Mouse (Mus musculus) MEL (cell line): ENCODE measurements at regions not wholly inside any gene's neighbourhood (a gene's known extent, or its start where the extent isn't known, plus 50 kb on each side); places are given as distances from the start of the nearest gene placed in this dataset.

Experiments
- DNase-seq: peaks from one replicate; pipeline ENCODE4 v3.0.0; 2011; ENCODE audit warnings: low read depth, low spot score
- H3K27ac ChIP-seq: 2 replicates; pipeline ENCODE4 v1.5.1; 2012; ENCODE audit warnings: low read depth, mild to moderate bottlenecking, control low read depth, low read length, moderate library complexity; ENCODE audit not compliant: control insufficient read depth
- H3K27me3 ChIP-seq, 2 experiments: fragments of 150-350 bp in 1 of 2; sonication (generic) in 1 of 2; 2 replicates each; pipeline ENCODE4 v1.6.1; 2012; ENCODE audit warnings: low read length in 2 of 2, mild to moderate bottlenecking in 2 of 2, improper control_type of control experiment in 1 of 2, moderate library complexity in 1 of 2; ENCODE audit not compliant: insufficient read depth in 2 of 2, control insufficient read depth in 1 of 2
- H3K36me3 ChIP-seq, 2 experiments: 2 replicates each; pipeline ENCODE4 v1.6.1; 2012 to 2014; ENCODE audit warnings: low read length in 2 of 2, improper control_type of control experiment in 1 of 2, inconsistent platforms in 1 of 2, mild to moderate bottlenecking in 1 of 2; ENCODE audit not compliant: insufficient read depth in 2 of 2, control insufficient read depth in 1 of 2
- H3K4me1 ChIP-seq, 2 experiments: fragments of 150-350 bp in 1 of 2; sonication (generic) in 1 of 2; 2 replicates each; pipeline ENCODE4 v1.6.1; 2012; ENCODE audit warnings: low read length in 2 of 2, improper control_type of control experiment in 1 of 2, mild to moderate bottlenecking in 1 of 2; ENCODE audit not compliant: insufficient read depth in 2 of 2, control insufficient read depth in 1 of 2
- H3K4me3 ChIP-seq, 2 experiments: fragments of 150-350 bp in 1 of 2; sonication (generic) in 1 of 2; 2 replicates each; pipeline ENCODE4 v1.5.1; 2012; ENCODE audit warnings: low read depth in 2 of 2, low read length in 2 of 2, mild to moderate bottlenecking in 2 of 2, moderate library complexity in 2 of 2, control low read depth in 1 of 2, improper control_type of control experiment in 1 of 2; ENCODE audit not compliant: control insufficient read depth in 1 of 2, insufficient read depth in 1 of 2
- H3K79me2 ChIP-seq: 2 replicates; pipeline ENCODE4 v1.6.1; 2012; ENCODE audit warnings: mild to moderate bottlenecking, low read length, moderate library complexity; ENCODE audit not compliant: control insufficient read depth, poor library complexity, insufficient read depth
- H3K9ac ChIP-seq: 2 replicates; pipeline ENCODE4 v1.6.1; 2012; ENCODE audit warnings: low read depth, mild to moderate bottlenecking, control low read depth, low read length, moderate library complexity; ENCODE audit not compliant: control insufficient read depth, poor library complexity, severe bottlenecking
- H3K9me3 ChIP-seq: fragments of 150-350 bp; sonication (generic); replicated peaks from 2 replicates; pipeline ENCODE4 v1.6.1; 2012; ENCODE audit warnings: mild to moderate bottlenecking, low read length, improper control_type of control experiment, moderate library complexity; ENCODE audit not compliant: insufficient read depth
- BHLHE40 ChIP-seq: IDR thresholded peaks from 2 replicates; pipeline ENCODE4 v1.6.1; 2012; ENCODE audit warnings: low read depth, mild to moderate bottlenecking, inconsistent platforms, low read length, improper control_type of control experiment, borderline replicate concordance
- CHD2 ChIP-seq: IDR thresholded peaks from 2 replicates; pipeline ENCODE4 v1.6.1; 2011; ENCODE audit warnings: low read length, improper control_type of control experiment
- E2F4 ChIP-seq: IDR thresholded peaks from 2 replicates; pipeline ENCODE4 v1.6.1; 2011; ENCODE audit warnings: low read depth, low read length, improper control_type of control experiment, borderline replicate concordance
- ELF1 ChIP-seq: IDR thresholded peaks from 2 replicates; pipeline ENCODE4 v1.6.1; 2014; ENCODE audit warnings: low read depth, mild to moderate bottlenecking, inconsistent platforms, low read length, improper control_type of control experiment, moderate library complexity
- ETS1 ChIP-seq: IDR thresholded peaks from 2 replicates; pipeline ENCODE4 v1.6.1; 2012; ENCODE audit warnings: low read depth, mild to moderate bottlenecking, inconsistent platforms, low read length, improper control_type of control experiment, moderate library complexity
- GATA1 ChIP-seq: IDR thresholded peaks from 2 replicates; pipeline ENCODE4 v1.6.1; 2011; ENCODE audit warnings: low read depth, low read length, improper control_type of control experiment
- HCFC1 ChIP-seq: IDR thresholded peaks from 2 replicates; pipeline ENCODE4 v1.6.1; 2012; ENCODE audit warnings: low read depth, mild to moderate bottlenecking, inconsistent platforms, low read length, improper control_type of control experiment, moderate library complexity
- KAT2A ChIP-seq: conservative IDR thresholded peaks from 2 replicates; pipeline ENCODE4 v1.6.1; 2012; ENCODE audit warnings: low read depth, low read length, improper control_type of control experiment, inconsistent platforms
- MAFK ChIP-seq: IDR thresholded peaks from 2 replicates; pipeline ENCODE4 v1.6.1; 2011; ENCODE audit warnings: low read depth, mild to moderate bottlenecking, low read length, improper control_type of control experiment, borderline replicate concordance
- MAX ChIP-seq: IDR thresholded peaks from 2 replicates; pipeline ENCODE4 v1.6.1; 2011; ENCODE audit warnings: low read length, improper control_type of control experiment
- MAZ ChIP-seq: IDR thresholded peaks from 2 replicates; pipeline ENCODE4 v1.6.1; 2012; ENCODE audit warnings: low read depth, mild to moderate bottlenecking, inconsistent platforms, low read length, improper control_type of control experiment
- MEF2A ChIP-seq: IDR thresholded peaks from 2 replicates; pipeline ENCODE4 v1.6.1; 2014; ENCODE audit warnings: low read depth, mild to moderate bottlenecking, inconsistent platforms, low read length, improper control_type of control experiment; ENCODE audit not compliant: poor library complexity, insufficient replicate concordance, severe bottlenecking; ENCODE audit errors: extremely low read depth
- MXI1 ChIP-seq: IDR thresholded peaks from 2 replicates; pipeline ENCODE4 v1.6.1; 2011; ENCODE audit warnings: mild to moderate bottlenecking, low read depth, low read length, improper control_type of control experiment
- NELFE ChIP-seq: IDR thresholded peaks from 2 replicates; pipeline ENCODE4 v1.6.1; 2011; ENCODE audit warnings: low read depth, low read length, improper control_type of control experiment
- NRF1 ChIP-seq: IDR thresholded peaks from 2 replicates; pipeline ENCODE4 v1.6.1; 2014; ENCODE audit warnings: low read depth, mild to moderate bottlenecking, inconsistent platforms, low read length, improper control_type of control experiment, moderate library complexity; ENCODE audit not compliant: poor library complexity, insufficient read depth, severe bottlenecking
- POLR2A ChIP-seq, 2 experiments: IDR thresholded peaks; 2 replicates each; pipeline ENCODE4 v1.6.1; 2011 to 2012; ENCODE audit warnings: low read length in 2 of 2, mild to moderate bottlenecking in 2 of 2, control low read depth in 1 of 2, improper control_type of control experiment in 1 of 2, low read depth in 1 of 2, moderate library complexity in 1 of 2; ENCODE audit not compliant: control insufficient read depth in 1 of 2, insufficient read depth in 1 of 2, poor library complexity in 1 of 2
- POLR2AphosphoS5 ChIP-seq: IDR thresholded peaks from 2 replicates; pipeline ENCODE4 v1.6.1; 2012; ENCODE audit warnings: low read depth, borderline replicate concordance, mild to moderate bottlenecking, inconsistent platforms, low read length, moderate library complexity, mixed read lengths
- SIN3A ChIP-seq: IDR thresholded peaks from 2 replicates; pipeline ENCODE4 v1.6.1; 2012; ENCODE audit warnings: low read length, improper control_type of control experiment, inconsistent platforms
- TAL1 ChIP-seq: IDR thresholded peaks from 2 replicates; pipeline ENCODE4 v1.6.1; 2012; ENCODE audit warnings: mild to moderate bottlenecking, inconsistent platforms, low read length, moderate library complexity, mixed read lengths
- TCF12 ChIP-seq: IDR thresholded peaks from 2 replicates; pipeline ENCODE4 v1.6.1; 2014; ENCODE audit warnings: low read depth, mild to moderate bottlenecking, inconsistent platforms, low read length, improper control_type of control experiment, moderate library complexity
- UBTF ChIP-seq: IDR thresholded peaks from 2 replicates; pipeline ENCODE4 v1.6.1; 2012; ENCODE audit warnings: low read depth, mild to moderate bottlenecking, inconsistent platforms, low read length, improper control_type of control experiment, moderate library complexity, borderline replicate concordance; ENCODE audit not compliant: insufficient read depth
- USF1 ChIP-seq: IDR thresholded peaks from 2 replicates; pipeline ENCODE4 v1.6.1; 2014; ENCODE audit warnings: low read depth, mild to moderate bottlenecking, inconsistent platforms, low read length, improper control_type of control experiment, moderate library complexity
- USF2 ChIP-seq, 2 experiments: IDR thresholded peaks; 2 replicates each; pipeline ENCODE4 v1.6.1; 2011 to 2012; ENCODE audit warnings: improper control_type of control experiment in 2 of 2, low read length in 2 of 2, borderline replicate concordance in 1 of 2, inconsistent platforms in 1 of 2, low read depth in 1 of 2, mild to moderate bottlenecking in 1 of 2; ENCODE audit not compliant: insufficient read depth in 1 of 2
- ZC3H11A ChIP-seq: IDR thresholded peaks from 2 replicates; pipeline ENCODE4 v1.6.1; 2012; ENCODE audit warnings: low read depth, mild to moderate bottlenecking, inconsistent platforms, low read length, improper control_type of control experiment
- ZMIZ1 ChIP-seq: IDR thresholded peaks from 2 replicates; pipeline ENCODE4 v1.6.1; 2012; ENCODE audit warnings: low read depth, mild to moderate bottlenecking, inconsistent platforms, low read length, improper control_type of control experiment, moderate library complexity
- ZNF384 ChIP-seq: IDR thresholded peaks from 2 replicates; pipeline ENCODE4 v1.6.1; 2012; ENCODE audit warnings: low read depth, mild to moderate bottlenecking, inconsistent platforms, low read length, improper control_type of control experiment

- Histone ChIP-seq H3K4me1 (no peaks in the 10 kb centered on the region), H3K27me3 (no peaks in the 10 kb centered on the region), H3K9ac (no peak overlapping the region), H3K4me3 (no peak overlapping the region), H3K36me3 (no peaks in the 10 kb centered on the region)
- TF ChIP-seq SIN3A (no peak), USF1 (no peak), USF2 (IDR thresholded peaks at IDR 0.05; ENCODE audit: borderline replicate concordance in 1 of 2, insufficient read depth in 1 of 2, low read depth in 1 of 2, low read length in 2 of 2) (no peak), POLR2AphosphoS5 (no peak), MXI1 (no peak), E2F4 (no peak), NELFE (no peak), MAX (no peak), KAT2A (no peak), HCFC1 (no peak), TCF12 (no peak), MAZ (no peak), GATA1 (no peak), BHLHE40 (no peak), ELF1 (no peak)
- TF ChIP-seq, all 39 proteins: peak for 0
- DNase-seq, result no peak
- H3K27ac ChIP-seq, result no peak overlapping the region
- H3K79me2 ChIP-seq, result no peaks in the 10 kb centered on the region
- H3K9me3 ChIP-seq, result no peaks in the 10 kb centered on the region
Observed at GRCm38 (mm10) chr9:47367266-47367957, 162.6 kb upstream of the Cadm1 start.

GRCm38 (mm10) chr9:47368015-47368901, 161.7 kb upstream of the Cadm1 start:
- Histone ChIP-seq H3K4me3 (no peak overlapping the region), H3K79me2 (no peaks in the 10 kb centered on the region), H3K9ac (no peak overlapping the region), H3K27ac (no peak overlapping the region), H3K4me1 (no peaks in the 10 kb centered on the region), H3K27me3 (no peaks in the 10 kb centered on the region), H3K36me3 (no peaks in the 10 kb centered on the region), H3K9me3 (no peaks in the 10 kb centered on the region)
- no peak for DNase-seq
- no peak for TF ChIP-seq MAFK
- TF ChIP-seq ELF1, result no peak
- TF ChIP-seq ETS1, result no peak
- TF ChIP-seq TCF12, result no peak
- TF ChIP-seq HCFC1, result no peak
- no peak for TF ChIP-seq ZC3H11A
- no peak for TF ChIP-seq ZNF384
- no peak for TF ChIP-seq POLR2A (IDR thresholded peaks at IDR 0.05; ENCODE audit: control insufficient read depth in 1 of 2, insufficient read depth in 1 of 2, low read depth in 1 of 2, low read length in 2 of 2, poor library complexity in 1 of 2)
- no peak for TF ChIP-seq E2F4
- no peak for TF ChIP-seq KAT2A
- no peak for TF ChIP-seq TAL1
- no peak for TF ChIP-seq MEF2A
- no peak for TF ChIP-seq POLR2AphosphoS5
- TF ChIP-seq MXI1, result no peak
- no peak for TF ChIP-seq NRF1
- TF ChIP-seq UBTF, result no peak
- no peak for TF ChIP-seq MAX
- TF ChIP-seq ZMIZ1, result no peak
- no peak for TF ChIP-seq CHD2
